12 mouse cellular contexts compared by ENCODE assay signal in genomic region chr8:12390640-12391365, GRCm38 (mm10). TPM values are rescaled to one million over a fixed set of nuclear protein-coding genes. Genes with fewer than 3 reads are reported as not detected.
DNase-seq lines count a peak whose midpoint lies in the region; ATAC-seq and TF ChIP-seq lines count a peak whose summit lies in the region.
"Had no signal": no experiment of that assay in that cellular context is flagged by ENCODE, and none has a peak within 500 bp of the region (broad histone marks: within the 10 kb centered on the region; RNA-seq: fewer than 3 reads in every experiment).

No protein-coding gene starts in this region.

- H3K9me3 ChIP-seq in lung, embryonic 14.5 days (ENCODE audit: low read depth, low read length): no peaks in the 10 kb centered on the region
- no peaks in the 10 kb centered on the region for H3K9me3 ChIP-seq in forebrain, embryonic 12.5 days

- no peaks in the 10 kb centered on the region for H3K4me1 ChIP-seq in lung, embryonic 14.5 days (ENCODE audit: insufficient read depth)
- H3K4me1 ChIP-seq in forebrain, embryonic 12.5 days: peaks cover 74% of the 10 kb centered on the region

- H3K27me3 ChIP-seq in lung, embryonic 14.5 days (ENCODE audit: insufficient read depth, low read length): peaks cover 100% of the 10 kb centered on the region
- peaks cover 73% of the 10 kb centered on the region for H3K27me3 ChIP-seq in forebrain, embryonic 12.5 days

- no peak for ATAC-seq in lung, embryonic 14.5 days (ENCODE audit: insufficient read depth)
- no peak for ATAC-seq in forebrain, embryonic 12.5 days (ENCODE audit: low FRiP score)

- no peak overlapping the region for H3K4me2 ChIP-seq in lung, embryonic 14.5 days
- peak overlapping the region; percentile 83 for H3K4me2 ChIP-seq in forebrain, embryonic 12.5 days

- peak; percentile 11 for DNase-seq in lung, embryonic 14.5 days
- DNase-seq in lung, postnatal 36 days: no peak
- peak; percentile 28 for DNase-seq in mesoderm, embryonic 11.5 days (ENCODE audit: low read depth, low spot score)
- no peak for DNase-seq in thymus, postnatal 10 days (ENCODE audit: low spot score in 2 of 2)
- DNase-seq in gastrocnemius, adult 8-10 months (ENCODE audit: low spot score in 2 of 2): no peak
- no peak for DNase-seq in urinary bladder, postnatal 25 days (ENCODE audit: low spot score)
- DNase-seq: lung, adult 18-20 months; right cerebral cortex, adult 18-20 months had no signal

- WGBS in lung, embryonic 14.5 days: 2% methylated on average over 38 of the region's 38 CpGs
- 1% methylated on average over 38 of the region's 38 CpGs for WGBS in forebrain, embryonic 12.5 days

- H3K36me3 ChIP-seq in lung, embryonic 14.5 days (ENCODE audit: insufficient read depth): no peaks in the 10 kb centered on the region
- no peaks in the 10 kb centered on the region for H3K36me3 ChIP-seq in forebrain, embryonic 12.5 days (replicated peaks)

- H3K9ac ChIP-seq in lung, embryonic 14.5 days: no peak overlapping the region
- peak overlapping the region; percentile 66 for H3K9ac ChIP-seq in forebrain, embryonic 12.5 days

- no peak for TF ChIP-seq CTCF in lung, embryonic 14.5 days (IDR thresholded peaks at IDR 0.05; ENCODE audit: low read depth)

- H3K27ac ChIP-seq in lung, embryonic 14.5 days (ENCODE audit: low read depth): no peak overlapping the region
- peak overlapping the region; percentile 69 for H3K27ac ChIP-seq in forebrain, embryonic 12.5 days
- H3K27ac ChIP-seq: stomach, postnatal 0 days had no signal

- no peak overlapping the region for H3K4me3 ChIP-seq in lung, embryonic 14.5 days (ENCODE audit: low read depth, low read length)
- H3K4me3 ChIP-seq in forebrain, embryonic 12.5 days (replicated peaks): peak overlapping the region; percentile 60

RNA-seq across cellular contexts. Expression of gene Sox1, which starts 4.3 kb away (rescaled TPM):
- polyA plus RNA-seq in lung, embryonic 14.5 days (2014; fragmentation: Nextera tagmentation; extraction: Ambion mirVana): 0.04 TPM in 1 of 2 replicates, not detected in the other
- polyA plus RNA-seq in forebrain, embryonic 12.5 days (2016; fragmentation: Nextera tagmentation; extraction: Ambion mirVana): 9.6 and 11.0 TPM in 2 replicates
- not detected for total RNA-seq in gastrocnemius, adult 8-10 months (2022)
- total RNA-seq: common myeloid progenitor, adult 5-6 weeks had no signal
- polyA plus RNA-seq: heart, postnatal 0 days; stomach, postnatal 0 days had no signal

Comparison
In these comparisons a context has a peak if more than half of its experiments do, and no peak if none do; other contexts are left out.
1. DNase-seq: peak in lung, embryonic 14.5 days (single experiment) and mesoderm, embryonic 11.5 days (single experiment); none in lung, postnatal 36 days (single experiment), thymus, postnatal 10 days (0 of 2), gastrocnemius, adult 8-10 months (0 of 2) and urinary bladder, postnatal 25 days (single experiment).
2. RNA of gene Sox1, which starts 4.3 kb away (polyA plus RNA-seq): 9.6 to 11.0 TPM in forebrain, embryonic 12.5 days; 0.04 TPM in lung, embryonic 14.5 days; every median in the first group is over 10 times any median in the second.